ENCODE assay signal across 9 mouse cellular contexts in the genomic region with DNA sequence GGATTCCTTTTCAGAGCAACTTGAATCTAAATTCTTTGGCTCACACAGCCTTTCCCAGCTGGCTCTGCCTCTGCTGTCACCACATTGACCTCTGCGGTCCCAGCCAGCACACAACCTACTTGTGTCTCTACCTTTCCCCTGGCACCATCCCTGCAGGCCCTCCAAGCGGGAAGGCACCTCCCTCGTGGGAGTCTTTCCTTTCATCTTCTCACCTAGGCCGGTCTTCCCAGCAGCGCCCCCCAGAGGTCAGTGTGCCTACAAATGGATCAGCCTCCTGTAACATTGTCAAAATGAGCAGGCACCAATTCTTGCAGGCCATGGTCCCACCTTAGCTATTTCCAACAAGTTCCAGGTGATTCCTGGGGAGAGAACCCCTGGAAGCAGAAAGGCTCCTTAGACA.
A peak's percentile ranks its signal among the peaks of the same experiment; 100 is the strongest.
DNase-seq lines count a peak whose midpoint lies in the region; ATAC-seq and TF ChIP-seq lines count a peak whose summit lies in the region.
"Had no signal": no experiment of that assay in that cellular context is flagged by ENCODE, and none has a peak within 500 bp of the region (broad histone marks: within the 10 kb centered on the region; RNA-seq: fewer than 3 reads in every experiment).

No protein-coding gene starts in this region.

- TF ChIP-seq EP300 in MEL (IDR thresholded peaks at IDR 0.05; ENCODE audit: low read depth in 1 of 2, low read length in 2 of 2), result no peak

- no peak overlapping the region for H3K9ac ChIP-seq in MEL (ENCODE audit: control insufficient read depth, low read depth, low read length, poor library complexity, severe bottlenecking)
- H3K9ac ChIP-seq: midbrain, embryonic 12.5 days had no signal

- H3K27ac ChIP-seq in gastrocnemius, adult 2 months, result no peak overlapping the region
- no peak overlapping the region for H3K27ac ChIP-seq in MEL (ENCODE audit: control insufficient read depth, low read depth, low read length)
- H3K27ac ChIP-seq: midbrain, embryonic 12.5 days had no signal

- TF ChIP-seq RAD21 in MEL (IDR thresholded peaks at IDR 0.05; ENCODE audit: low read depth, low read length), result no peak

- intact Hi-C loops in gastrocnemius, adult 2 months (cut with DNase I), result no loop called here

- no peak for TF ChIP-seq POLR2A in MEL (IDR thresholded peaks at IDR 0.05; ENCODE audit: control insufficient read depth in 1 of 2, insufficient read depth in 1 of 2, low read depth in 1 of 2, low read length in 2 of 2, poor library complexity in 1 of 2)

- H3K4me3 ChIP-seq in gastrocnemius, adult 2 months, result no peak overlapping the region
- no peak overlapping the region for H3K4me3 ChIP-seq in MEL (ENCODE audit: control insufficient read depth in 1 of 2, insufficient read depth in 1 of 2, low read depth in 2 of 2, low read length in 2 of 2)
- H3K4me3 ChIP-seq: midbrain, embryonic 12.5 days had no signal

- H3K27me3 ChIP-seq in MEL (ENCODE audit: control insufficient read depth in 1 of 2, insufficient read depth in 2 of 2, low read length in 2 of 2), result peaks cover 2 to 4% of the 10 kb centered on the region in 2 experiments; a peak in 3 of 4 replicates
- H3K27me3 ChIP-seq: midbrain, embryonic 12.5 days had no signal

- H3K4me1 ChIP-seq in MEL (ENCODE audit: control insufficient read depth in 1 of 2, insufficient read depth in 2 of 2, low read length in 2 of 2), result no peaks in the 10 kb centered on the region

- H3K79me2 ChIP-seq in MEL (ENCODE audit: control insufficient read depth, insufficient read depth, low read length, poor library complexity), result no peaks in the 10 kb centered on the region

- DNase-seq in gastrocnemius, adult 2 months, result peak; percentile 34
- no peak for DNase-seq in gastrocnemius, postnatal 25 days
- peak; percentile 19 to 21 for DNase-seq in kidney, postnatal 4 days
- no peak for DNase-seq in kidney, postnatal 14 days
- peak; percentile 17 for DNase-seq in A20 (ENCODE audit: low read depth, low spot score)
- peak; percentile 7 for DNase-seq in MEL (ENCODE audit: low read depth, low spot score)
- no peak for DNase-seq in adrenal gland, postnatal 4 days (ENCODE audit: low spot score in 2 of 2)

- H3K9me3 ChIP-seq in MEL (replicated peaks; ENCODE audit: insufficient read depth, low read length), result no peaks in the 10 kb centered on the region
- H3K9me3 ChIP-seq: midbrain, embryonic 12.5 days had no signal

- ATAC-seq in erythroblast, adult 5-6 weeks (replicated peaks; ENCODE audit: low FRiP score, poor library complexity, severe bottlenecking), result no peak

- peak; percentile 43 for TF ChIP-seq CTCF in gastrocnemius, adult 2 months (IDR thresholded peaks at IDR 0.05)
- peak; percentile 29 to 67 (median 44) for TF ChIP-seq CTCF in MEL (IDR thresholded peaks at IDR 0.05 in 2 of 3, conservative IDR thresholded peaks at IDR 0.05 in 1 of 3; ENCODE audit: control insufficient read depth in 1 of 3, insufficient read depth in 1 of 3, low read depth in 2 of 3, low read length in 3 of 3, poor library complexity in 1 of 3, severe bottlenecking in 1 of 3)

- H3K36me3 ChIP-seq in MEL (ENCODE audit: control insufficient read depth in 1 of 2, insufficient read depth in 2 of 2, low read length in 2 of 2), result no peaks in the 10 kb centered on the region

TF ChIP-seq in MEL, 35 proteins besides CTCF, POLR2A, EP300 and RAD21:
- TF ChIP-seq E2F4 (IDR thresholded peaks at IDR 0.05; ENCODE audit: borderline replicate concordance, low read depth, low read length) (no peak), SMC3 (IDR thresholded peaks at IDR 0.05; ENCODE audit: low read depth, low read length) (no peak), MXI1 (IDR thresholded peaks at IDR 0.05; ENCODE audit: low read depth, low read length) (no peak), HCFC1 (IDR thresholded peaks at IDR 0.05; ENCODE audit: low read depth, low read length) (no peak), JUND (IDR thresholded peaks at IDR 0.05; ENCODE audit: low read depth, low read length) (no peak), RCOR1 (IDR thresholded peaks at IDR 0.05; ENCODE audit: low read depth, low read length) (no peak), GATA1 (IDR thresholded peaks at IDR 0.05; ENCODE audit: low read depth, low read length) (no peak), MEF2A (IDR thresholded peaks at IDR 0.05; ENCODE audit: extremely low read depth, insufficient replicate concordance, low read depth, low read length, poor library complexity, severe bottlenecking) (no peak), GABPA (IDR thresholded peaks at IDR 0.05; ENCODE audit: low read depth, low read length) (no peak), ETS1 (IDR thresholded peaks at IDR 0.05; ENCODE audit: low read depth, low read length) (no peak), NRF1 (IDR thresholded peaks at IDR 0.05; ENCODE audit: insufficient read depth, low read depth, low read length, poor library complexity, severe bottlenecking) (no peak), MYC (IDR thresholded peaks at IDR 0.05; ENCODE audit: low read depth, low read length) (no peak), BHLHE40 (IDR thresholded peaks at IDR 0.05; ENCODE audit: borderline replicate concordance, low read depth, low read length) (no peak), ZC3H11A (IDR thresholded peaks at IDR 0.05; ENCODE audit: low read depth, low read length) (no peak), CHD2 (IDR thresholded peaks at IDR 0.05; ENCODE audit: low read length) (no peak), MYB (IDR thresholded peaks at IDR 0.05; ENCODE audit: low read depth, low read length) (no peak), NELFE (IDR thresholded peaks at IDR 0.05; ENCODE audit: low read depth, low read length) (no peak), ZMIZ1 (IDR thresholded peaks at IDR 0.05; ENCODE audit: low read depth, low read length) (no peak), TCF12 (IDR thresholded peaks at IDR 0.05; ENCODE audit: low read depth, low read length) (no peak), UBTF (IDR thresholded peaks at IDR 0.05; ENCODE audit: borderline replicate concordance, insufficient read depth, low read depth, low read length) (no peak)

Comparison
In these comparisons a context has a peak if more than half of its experiments do, and no peak if none do; other contexts are left out.
1. DNase-seq: peak in gastrocnemius, adult 2 months (single experiment), kidney, postnatal 4 days (2 of 2), A20 (single experiment) and MEL (single experiment); none in gastrocnemius, postnatal 25 days (single experiment), kidney, postnatal 14 days (single experiment) and adrenal gland, postnatal 4 days (0 of 2).